Mouse (Mus musculus): ENCODE data around the gene Kcng1.

The Kcng1 gene

DNA sequence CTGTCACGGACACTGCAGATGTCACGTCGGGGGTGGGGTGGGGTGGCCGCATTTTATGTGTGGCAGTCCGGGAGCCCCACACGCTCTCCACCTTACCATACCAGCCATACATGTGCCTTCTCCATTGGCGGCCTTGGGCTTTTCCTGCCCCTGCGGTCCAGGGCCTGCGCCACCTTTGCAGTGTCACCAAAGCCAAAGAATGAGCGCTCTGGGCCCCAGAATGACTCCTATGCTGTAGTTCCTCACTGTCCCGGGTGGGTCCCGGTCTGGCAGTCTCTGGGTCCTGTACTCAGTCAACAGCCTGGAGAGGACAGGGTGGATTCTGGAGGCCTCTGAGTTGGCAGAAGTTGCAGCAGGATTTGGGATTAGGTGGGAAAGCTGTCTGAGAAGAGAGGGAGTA lies at the start of gene Kcng1:
TSS of gene Kcng1 (minus strand) at position 155 of the 400 bp plus-strand sequence.
- no peak for DNase-seq

DNA sequence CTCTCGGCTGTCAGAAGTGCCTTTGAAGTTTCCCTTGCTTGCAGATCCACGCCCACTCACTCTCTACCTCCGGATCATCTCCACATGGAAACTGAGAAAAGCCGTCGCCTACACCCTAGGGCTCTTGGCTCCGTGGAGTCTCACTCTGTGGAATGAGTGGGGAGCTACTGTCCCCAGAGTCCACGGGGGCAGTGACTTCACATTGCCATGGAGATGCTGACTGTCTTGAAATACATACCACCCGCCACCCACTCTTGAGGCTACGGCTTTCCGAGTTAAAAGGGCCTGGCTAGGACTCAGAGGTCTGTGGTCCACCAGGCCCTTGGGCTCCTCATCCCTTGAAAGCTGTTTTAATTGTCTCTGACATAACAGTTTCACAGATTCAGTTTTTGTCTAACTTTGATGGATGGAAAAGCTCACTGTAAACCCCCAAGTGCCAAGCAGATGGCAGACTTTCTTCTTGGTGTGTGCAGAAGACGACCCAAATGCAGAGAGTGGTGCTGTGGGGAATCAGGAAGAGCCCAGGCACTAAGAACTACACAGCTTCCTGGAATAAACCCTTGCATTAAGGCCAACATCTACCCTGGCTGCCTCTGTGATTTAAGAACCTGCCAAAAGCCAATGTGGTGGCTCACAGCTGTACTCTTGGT lies 49.0 kb upstream of the Kcng1 start:
- no peak for DNase-seq

DNA sequence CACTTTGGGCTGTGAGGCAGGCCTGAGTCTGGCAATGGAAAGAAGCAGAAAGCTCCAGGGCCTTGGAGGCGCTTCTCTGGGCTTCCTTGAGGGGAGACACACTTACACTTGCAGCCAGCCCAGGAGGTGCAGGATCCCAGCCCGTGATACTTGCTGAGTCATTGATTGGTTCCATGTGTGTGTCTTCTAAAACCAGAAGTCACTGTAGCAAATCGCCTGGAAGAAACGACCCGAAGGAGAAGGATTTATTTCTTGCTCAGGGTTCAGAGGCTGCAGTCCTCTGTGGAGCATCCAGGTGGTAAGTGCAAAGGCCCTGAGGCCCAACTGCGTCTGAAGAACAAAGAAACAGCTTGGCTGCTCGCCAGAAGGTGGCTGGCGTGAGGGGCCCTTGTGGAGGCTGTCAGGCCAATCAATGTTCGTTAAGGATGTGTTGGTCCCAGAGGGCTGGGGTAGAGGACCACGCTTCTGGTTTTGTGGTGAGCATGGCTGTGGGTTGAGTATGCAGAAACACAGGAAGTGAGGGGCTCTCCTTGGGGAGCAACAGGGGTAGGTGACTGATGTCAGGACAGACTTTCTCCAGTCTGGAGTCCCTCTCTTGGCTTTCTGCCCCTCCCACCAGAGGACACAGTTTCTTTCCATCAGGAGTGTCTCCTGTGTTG lies 40.3 kb upstream of the Kcng1 start:
- DNase-seq = no peak

DNA sequence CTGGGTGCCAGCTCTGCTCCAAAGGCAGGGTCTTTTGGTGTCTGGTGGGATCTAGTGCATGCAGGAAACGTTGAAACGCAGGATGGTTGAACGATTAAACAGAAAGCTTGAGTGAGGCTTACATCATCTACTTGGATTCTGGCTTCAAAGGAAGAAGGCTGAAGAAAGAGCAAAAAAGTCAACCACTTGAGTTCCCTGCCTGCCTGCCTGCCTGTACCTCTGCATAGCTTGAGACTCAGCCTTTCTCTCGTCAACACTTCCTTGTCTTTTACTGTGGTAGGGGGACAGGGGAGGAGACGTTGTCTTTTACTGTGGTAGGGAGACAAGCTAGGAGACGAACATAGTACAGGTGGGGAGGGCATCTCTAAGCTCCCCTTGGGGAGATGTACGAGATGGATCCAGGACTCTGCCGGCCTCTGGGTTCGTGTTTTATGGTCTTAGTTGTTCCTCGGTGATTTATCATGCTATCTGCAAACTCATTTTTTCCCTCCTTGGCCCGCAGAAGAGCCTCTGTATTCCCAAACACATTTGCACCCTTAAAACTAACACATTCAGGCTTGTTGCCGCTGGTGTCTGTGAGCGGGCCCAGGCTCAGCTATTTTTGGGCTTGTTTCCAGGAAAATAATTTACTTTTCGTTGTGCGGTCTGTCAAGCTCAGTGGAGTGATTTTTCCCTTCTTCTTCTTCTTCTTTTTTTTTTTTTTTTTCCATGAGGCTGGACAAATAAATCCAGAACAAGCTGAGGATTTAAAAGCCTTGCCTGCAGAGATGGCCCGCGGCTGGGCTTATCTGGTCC lies 39.0 kb upstream of the Kcng1 start:
- DNase-seq = no peak

DNA sequence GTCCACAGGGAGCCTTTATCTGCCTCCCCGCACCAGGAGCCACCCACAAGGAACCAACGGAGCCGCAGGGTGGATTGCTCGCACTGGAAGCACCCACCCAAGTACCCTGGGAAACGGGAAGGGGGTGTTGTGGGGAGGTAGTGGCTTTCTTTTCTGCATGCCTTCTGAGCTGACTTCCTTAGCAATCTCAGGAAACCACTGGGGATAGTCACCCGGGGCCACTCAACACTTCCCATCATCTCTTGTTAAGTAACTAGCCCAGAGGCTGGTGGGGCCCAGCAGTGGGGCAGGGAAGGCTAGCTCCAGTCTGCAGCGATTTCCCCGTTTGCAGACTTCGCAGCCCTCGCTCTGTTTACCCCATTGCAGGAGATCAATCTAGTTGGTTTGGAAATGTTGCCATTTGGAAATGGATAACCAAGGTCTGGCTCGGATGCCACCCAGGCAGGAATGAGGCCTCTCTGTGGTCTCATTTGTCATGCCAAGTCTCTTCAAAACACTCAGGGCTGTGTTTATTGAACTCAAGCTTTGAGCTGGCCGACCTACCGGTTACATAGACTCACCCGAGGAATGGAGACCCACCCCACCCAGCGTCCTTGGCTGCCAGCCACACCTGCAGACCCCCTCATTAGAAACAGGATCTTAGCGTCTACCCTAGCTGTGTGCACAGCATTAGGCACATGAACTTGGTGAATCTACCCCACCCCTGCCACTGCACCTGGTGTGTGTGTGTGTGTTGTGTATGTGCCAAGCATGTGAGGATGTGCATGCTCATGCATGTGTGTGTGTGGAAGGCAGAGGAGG lies 33.3 kb upstream of the Kcng1 start:
- DNase-seq = no peak

DNA sequence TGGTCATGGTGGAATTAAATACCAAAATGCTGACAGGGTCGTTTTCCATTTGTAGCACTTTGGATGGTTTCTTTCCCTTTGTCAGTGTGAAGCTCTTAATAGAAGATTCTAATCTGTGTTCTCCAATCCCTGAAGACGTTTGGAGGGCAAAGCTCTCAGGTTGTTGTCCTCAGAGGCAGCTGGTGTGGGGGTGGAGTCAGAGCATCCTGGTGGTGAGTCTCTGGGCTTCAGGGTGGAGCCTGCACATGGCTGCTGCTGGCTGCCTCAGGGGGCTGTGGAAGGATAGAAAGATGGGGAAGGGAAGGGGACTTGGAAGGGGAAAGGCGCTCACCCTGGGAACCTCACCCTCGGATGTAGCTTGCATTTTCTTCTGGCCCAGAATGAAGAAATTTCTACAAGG lies 31.0 kb upstream of the Kcng1 start:
- no peak for DNase-seq

DNA sequence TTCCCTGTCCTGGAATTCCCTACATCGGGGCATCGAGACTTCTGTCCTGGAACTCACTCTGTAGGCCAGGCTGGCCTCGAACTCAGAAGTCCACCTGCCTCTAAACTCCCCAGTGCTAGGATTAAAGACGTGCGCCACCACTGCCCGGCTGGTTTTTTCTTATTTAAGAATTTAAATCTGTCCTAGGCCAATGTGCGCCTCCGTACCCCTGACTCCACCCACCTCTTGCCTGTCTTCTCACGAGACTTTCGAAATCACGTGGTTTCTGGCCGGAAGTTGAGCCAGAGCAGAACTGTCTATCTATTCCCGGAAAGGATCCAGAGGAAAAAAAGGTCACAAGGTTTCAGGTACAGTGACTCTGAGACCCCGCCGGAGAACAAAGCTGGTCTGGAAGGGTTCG lies 29.5 kb upstream of the Kcng1 start:
- DNase-seq = no peak

DNA sequence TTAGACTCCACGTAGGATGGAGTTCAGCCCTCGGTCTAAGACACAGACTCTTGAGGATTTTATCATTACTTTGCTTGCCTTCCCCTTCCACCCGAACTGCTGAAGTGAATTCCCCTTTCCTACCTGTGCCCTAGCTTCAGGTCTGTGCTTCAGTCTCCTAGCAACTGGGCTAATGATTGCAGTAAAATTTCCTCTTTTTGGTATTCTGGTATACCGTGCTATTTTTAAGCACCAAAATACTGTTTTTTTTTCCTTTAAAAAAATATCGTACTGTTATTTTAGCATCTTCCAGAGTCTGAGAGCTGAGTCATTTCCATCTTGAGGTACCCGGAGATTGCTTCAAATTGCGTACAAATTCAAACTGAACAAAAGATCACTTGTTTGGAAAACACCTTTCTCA lies 27.4 kb upstream of the Kcng1 start:
- no peak for DNase-seq

DNA sequence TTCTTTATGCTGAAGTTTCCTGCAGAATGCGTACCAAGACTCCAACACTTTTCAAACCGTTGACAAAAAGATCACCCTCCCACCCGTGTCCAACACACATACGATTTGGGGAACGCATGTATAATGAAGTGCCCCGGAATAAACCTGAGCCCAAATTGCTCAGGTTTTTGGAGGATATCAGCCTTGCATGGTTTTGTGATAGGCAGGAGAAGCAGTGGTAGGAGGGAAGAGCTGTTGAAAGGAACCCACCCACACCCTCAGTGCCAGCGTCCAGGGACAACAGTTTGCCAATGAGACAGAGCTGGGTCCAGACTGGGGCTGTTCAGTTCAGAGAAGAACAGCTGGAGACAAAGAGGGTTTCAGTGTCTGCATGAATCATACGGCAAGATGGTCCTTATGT lies 18.1 kb upstream of the Kcng1 start:
- no peak for DNase-seq

DNA sequence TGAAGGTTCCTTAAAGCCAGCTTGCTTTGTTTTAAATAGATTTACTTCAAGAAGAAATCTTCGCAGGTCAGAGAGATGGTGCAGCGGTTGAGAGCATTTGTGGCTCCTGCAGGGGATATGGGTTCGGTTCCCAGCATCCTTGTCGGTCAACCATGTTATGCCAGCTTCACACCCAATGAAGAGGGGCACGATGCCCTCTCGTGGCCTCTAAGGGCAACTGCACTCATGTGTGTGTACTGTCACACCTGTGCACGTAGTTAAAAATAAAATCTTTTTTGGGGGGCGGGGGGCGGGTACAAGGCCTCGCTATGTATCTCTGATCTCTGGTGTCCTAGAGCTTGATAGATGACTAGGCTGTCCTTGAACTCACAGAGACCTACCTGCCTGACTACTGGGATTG lies 15.0 kb upstream of the Kcng1 start:
- no peak for DNase-seq

DNA sequence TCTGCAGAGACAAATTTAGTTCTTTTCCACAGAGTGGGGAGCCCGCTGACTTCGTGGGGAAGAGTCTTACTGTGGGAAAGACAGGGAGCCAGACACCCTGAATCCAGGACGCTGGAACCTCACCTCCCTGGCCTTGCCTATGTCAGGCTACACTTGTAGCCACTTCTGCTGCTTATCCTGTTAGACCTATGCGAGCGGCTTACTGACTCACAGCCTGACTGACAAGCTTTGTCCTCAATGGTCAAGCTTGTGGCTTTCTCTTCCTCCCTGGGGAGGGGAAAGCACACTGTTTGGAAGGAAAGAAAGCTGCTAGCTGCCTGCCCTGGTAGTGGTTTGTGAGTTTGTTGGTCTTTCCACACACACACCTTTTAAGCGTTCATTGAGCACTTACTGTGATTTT lies 11.0 kb upstream of the Kcng1 start:
- DNase-seq = no peak

DNA sequence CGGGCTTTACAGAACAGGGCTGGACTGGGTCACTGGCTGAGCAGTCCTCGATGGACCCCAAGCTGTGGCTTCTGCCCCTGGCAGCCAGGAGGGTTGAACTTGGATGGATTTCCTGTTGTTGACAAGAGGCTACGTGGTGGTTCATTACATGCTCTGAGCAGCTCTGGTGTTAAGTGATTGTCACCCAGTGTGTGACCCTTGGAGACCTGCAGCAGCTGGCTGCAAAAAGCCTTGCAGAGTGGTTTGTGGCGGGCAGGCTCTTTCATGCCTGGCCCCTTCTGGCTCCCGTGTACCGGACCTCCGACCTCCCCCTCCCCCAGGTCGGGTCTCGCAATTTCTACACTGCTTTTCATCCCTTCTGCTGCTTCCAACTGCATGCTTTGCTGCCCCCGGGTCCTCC lies 10.5 kb upstream of the Kcng1 start:
- no peak for DNase-seq

DNA sequence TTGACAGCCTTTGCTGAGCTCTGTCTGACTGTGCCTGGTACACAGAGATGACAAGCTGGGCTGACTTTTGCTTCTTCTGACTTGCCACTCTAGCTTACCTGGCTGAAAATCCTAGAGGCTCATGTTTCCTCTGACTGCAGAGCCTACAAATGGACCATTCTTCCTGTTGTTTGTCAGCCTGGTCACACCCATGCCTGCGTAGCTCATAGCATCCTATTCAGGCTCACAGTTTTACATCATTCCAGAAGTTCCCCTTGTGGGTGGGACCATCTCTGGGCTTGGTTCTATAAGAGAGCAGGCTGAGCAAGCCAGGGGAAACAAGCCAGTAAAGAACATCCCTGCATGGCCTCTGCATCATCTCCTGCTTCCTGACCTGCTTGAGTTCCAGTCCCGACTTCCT lies 8.3 kb upstream of the Kcng1 start:
- no peak for DNase-seq

DNA sequence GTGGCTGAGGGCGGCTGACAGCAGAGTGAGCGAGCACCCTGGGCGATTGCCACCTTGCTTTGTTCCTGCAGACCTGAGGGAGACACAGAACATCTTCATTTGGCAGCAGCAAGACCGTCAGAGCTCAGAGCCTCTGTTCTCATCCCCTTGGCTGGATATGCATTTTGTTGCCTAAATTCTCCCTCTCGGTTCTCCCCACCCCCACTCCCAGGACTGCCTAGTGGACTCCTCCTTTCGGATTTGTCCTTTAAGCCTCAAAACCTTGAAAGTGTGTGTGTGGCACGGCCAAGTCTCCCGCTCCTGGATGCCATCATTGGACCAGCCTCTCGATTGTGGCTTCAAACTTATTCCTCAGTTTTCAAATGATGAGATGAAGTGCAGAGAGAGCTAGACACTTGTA lies 7.5 kb upstream of the Kcng1 start:
- DNase-seq = no peak

DNA sequence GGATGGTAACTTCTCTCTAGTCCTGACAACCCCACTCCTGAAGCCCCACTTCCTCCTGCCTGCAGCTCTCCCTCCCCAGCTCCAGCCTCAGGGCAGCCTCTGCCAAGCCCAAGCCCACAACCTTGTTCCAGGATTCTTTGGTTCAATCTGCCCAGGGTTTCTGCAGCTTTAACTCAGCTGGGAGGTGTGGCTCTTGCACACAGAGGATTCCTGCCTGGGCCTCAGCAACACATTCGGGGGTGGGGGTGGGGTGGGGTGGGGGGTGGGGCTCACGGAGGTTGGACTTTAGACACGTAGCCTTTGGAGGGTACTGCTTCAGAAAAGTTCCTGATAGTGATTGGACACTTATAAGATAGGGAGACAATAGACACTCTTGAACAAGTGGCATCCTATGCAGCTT lies 5.5 kb upstream of the Kcng1 start:
- no peak for DNase-seq

DNA sequence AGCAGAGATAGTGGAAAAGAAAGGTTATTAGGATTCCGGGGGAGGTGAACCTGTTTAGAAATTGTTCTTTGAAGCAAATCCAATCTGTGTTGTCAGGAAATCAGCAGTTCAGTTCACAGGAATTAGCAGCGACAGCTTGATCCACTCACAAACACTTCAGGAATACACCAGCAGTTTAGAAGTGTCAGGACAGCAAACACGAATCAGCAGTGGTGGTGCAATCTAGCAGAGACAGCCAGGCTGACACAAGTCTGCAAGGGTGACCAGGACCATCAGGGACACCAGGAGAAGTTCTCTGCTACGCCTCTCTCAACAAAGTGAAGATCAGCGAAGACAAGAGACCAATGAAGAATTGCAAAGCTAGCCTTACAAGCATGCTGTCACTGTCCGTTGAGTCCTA lies 3.6 kb upstream of the Kcng1 start:
- peak; percentile 61 for DNase-seq

DNA sequence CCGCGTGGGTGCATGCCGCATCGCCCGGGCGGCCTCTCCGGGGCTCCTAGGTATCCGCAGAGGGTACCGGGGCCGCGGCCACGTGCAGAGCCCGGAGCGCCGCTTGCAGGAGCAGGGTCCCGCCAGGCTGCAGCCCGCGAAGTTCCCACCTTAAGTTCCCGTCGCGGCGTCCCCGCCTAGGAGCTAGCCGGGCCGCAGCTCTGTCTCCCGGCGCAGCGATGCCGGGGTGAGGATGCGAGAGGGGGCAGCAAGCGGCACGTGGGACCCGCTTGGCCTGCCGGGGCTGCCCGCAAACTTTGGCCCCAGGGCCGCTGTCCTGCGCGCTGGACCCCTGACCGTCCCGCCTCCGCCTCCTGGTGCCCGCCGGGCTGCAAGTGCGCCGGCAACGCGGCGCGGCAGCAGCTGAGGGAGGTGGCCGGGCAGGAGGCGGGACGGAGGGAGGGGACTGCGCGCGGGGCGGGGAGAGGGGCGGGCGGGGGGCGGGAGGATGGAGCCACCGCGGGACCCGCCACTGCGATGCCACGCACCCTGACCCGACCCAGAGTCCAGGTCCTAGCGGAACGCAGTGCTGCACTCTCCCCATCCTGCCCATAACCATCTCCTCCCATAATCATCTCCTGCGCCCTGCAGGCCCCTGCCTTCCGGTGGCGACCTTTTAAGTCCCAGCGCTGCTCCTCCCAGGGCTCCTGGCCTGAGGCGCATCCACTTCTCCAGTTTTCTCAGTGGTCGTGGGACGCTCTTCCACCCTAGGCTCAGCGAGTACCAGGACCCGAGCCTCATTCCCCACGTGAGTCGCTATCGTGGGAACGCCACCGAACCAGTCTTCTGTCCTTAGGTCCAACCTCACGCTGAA lies 581 bp downstream of the Kcng1 start:
- DNase-seq = peak; percentile 42

DNA sequence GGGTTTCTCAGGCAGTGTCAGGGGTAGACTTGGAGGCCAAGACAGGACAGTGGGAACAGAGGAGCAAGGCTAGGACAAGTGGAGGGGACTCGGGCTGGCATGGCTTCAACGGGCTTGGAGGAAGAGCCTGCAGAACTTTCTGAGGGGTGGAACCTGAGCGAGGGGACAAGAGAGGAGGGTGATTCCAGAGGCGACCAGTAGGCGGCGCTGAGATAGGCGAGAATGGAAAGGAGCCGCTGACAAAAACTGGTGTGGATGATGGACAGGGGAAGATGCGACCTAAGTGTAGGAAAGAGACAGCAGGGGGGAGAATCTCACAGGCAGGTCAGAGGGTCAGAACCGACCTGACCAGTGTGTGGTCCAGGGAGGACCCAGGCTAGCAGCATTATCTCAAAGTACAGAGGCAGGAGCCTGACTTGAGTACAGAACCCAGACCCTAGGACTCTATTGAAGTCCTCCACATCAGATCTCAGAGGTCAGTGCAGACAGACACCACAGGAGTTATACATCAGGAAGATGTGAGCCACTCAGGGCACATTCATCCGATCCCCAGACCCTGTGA lies 7.1 kb downstream of the Kcng1 start:
- peak; percentile 83 for DNase-seq

DNA sequence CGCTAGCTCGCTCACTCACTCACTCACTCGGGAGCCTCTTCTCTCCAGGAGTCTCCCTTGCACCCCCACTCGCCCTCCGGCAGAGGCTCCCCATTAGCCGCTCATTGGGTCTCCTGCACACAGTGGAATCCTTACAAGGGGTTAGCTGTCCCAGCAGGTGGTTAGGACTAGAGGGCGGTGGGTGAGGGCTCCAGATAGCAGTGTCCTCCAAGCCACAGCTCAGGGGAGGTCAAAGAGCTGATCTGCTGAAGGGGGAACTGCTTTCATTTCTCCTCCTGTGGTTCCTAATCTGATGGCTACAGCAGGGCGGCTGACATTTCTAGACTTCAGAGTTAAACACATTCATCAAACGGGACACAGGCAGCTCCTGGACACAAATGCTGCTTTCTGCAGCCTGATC lies 8.1 kb downstream of the Kcng1 start:
- no peak for DNase-seq

DNA sequence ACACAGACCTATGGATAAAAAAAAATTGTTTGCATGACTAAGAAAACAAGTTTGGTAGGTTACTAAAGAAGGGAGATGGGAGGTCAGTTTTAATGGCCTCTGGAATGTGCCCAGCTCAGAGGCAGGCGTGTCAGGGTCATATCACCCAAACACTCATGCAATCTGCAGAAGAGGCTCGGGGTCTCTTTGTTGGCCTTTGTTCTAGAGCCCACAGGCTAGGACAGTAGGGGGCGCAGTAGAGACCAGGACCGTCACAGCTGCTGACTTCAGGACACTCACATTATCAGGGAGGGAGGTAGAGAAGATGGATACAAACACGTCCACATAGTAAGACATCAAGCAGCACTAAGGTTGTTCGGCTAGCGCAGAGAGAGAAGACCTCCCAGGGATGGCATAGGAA lies 13.5 kb downstream of the Kcng1 start:
- DNase-seq = peak; percentile 51

DNA sequence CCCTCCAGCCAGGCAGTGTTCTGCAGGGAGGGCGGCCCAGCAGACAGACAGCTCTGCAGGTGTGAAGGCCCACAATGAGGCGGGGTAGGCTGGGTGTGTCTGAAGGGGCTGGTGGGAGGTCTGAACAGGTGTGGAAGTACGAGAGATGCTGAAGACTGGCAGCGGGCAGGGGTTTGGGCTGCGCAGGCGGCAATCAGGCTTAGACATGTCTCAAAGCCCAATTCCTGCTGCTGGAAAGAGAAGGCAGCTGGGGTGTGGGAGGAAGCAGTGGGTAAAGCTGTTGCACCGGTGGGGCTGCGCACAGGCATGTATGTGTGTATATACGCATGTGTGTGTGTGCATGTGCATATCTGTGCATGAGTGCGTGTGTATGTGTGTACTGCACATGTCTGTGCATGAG lies 20.6 kb downstream of the Kcng1 start:
- no peak for DNase-seq

DNA sequence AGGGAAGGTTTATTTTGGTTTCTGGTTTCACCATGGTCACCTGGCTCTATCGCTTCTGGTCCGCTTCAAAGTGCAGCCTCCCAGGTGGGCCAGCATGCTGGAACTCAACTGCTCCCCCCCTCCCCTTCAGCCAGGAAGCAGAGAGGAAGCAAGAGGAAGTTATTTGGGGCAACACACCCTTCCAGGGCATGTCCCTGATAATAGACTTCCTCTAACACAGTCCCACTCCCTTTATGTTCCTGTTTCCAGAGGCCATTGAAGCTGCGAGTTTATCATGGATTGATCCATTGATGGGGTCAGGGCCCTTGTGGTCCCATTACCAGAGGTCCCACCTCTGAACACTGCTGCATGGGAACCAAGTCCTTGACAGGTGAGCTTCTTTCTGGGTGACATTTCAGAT lies 21.4 kb downstream of the Kcng1 start:
- DNase-seq = no peak
